Mouse (Mus musculus) heart, embryonic 13.5 days (tissue): ENCODE measurements around the gene Zfp940. TPM values are rescaled to one million over a fixed set of nuclear protein-coding genes. Genes with fewer than 3 reads are reported as not detected.
"Not testable (repeated sequence)": the region's sequence is repeated elsewhere in the genome, so short reads cannot be mapped to it uniquely, and the experiment has no call there.

Experiments
- ATAC-seq: fragments of 200-750 bp; cut with Nextera tagmentation; 2 replicates; pipeline ENCODE4 v1.8.0; 2017; ENCODE audit warnings: moderate TSS enrichment; ENCODE audit not compliant: insufficient number of reproducible peaks, low FRiP score, low TSS enrichment; ENCODE audit errors: extremely low read depth
- H3K27ac ChIP-seq: fragments of 300-500 bp; sonication (generic); replicated peaks from 2 replicates; pipeline ENCODE4 v1.5.1; 2015; ENCODE audit warnings: moderate library complexity, mild to moderate bottlenecking, inconsistent platforms
- H3K27me3 ChIP-seq: fragments of 300-500 bp; sonication (generic); replicated peaks from 2 replicates; pipeline ENCODE4 v1.6.1; 2015; ENCODE audit warnings: mild to moderate bottlenecking, inconsistent platforms
- H3K36me3 ChIP-seq: fragments of 300-500 bp; sonication (generic); 2 replicates; pipeline ENCODE4 v1.6.1; 2015; ENCODE audit warnings: mild to moderate bottlenecking, inconsistent platforms
- H3K4me1 ChIP-seq: fragments of 300-500 bp; sonication (generic); 2 replicates; pipeline ENCODE4 v1.6.1; 2015; ENCODE audit warnings: inconsistent platforms
- H3K4me2 ChIP-seq: fragments of 300-500 bp; sonication (generic); 2 replicates; pipeline ENCODE4 v1.6.1; 2015; ENCODE audit warnings: inconsistent platforms, mild to moderate bottlenecking, moderate library complexity
- H3K4me3 ChIP-seq: fragments of 300-500 bp; sonication (generic); 2 replicates; pipeline ENCODE4 v1.5.1; 2015; ENCODE audit warnings: moderate library complexity, mild to moderate bottlenecking, inconsistent platforms
- H3K9ac ChIP-seq: fragments of 300-500 bp; sonication (generic); 2 replicates; pipeline ENCODE4 v1.6.1; 2015; ENCODE audit warnings: inconsistent platforms, mild to moderate bottlenecking, moderate library complexity
- H3K9me3 ChIP-seq: fragments of 300-500 bp; sonication (generic); 2 replicates; pipeline ENCODE4 v1.6.1; 2016; ENCODE audit warnings: inconsistent platforms
- WGBS: fragments of 180-500 bp; shearing (Covaris S2); methylation state at CpG from one replicate; pipeline ENCODE4 v1.1.7; 2015; ENCODE audit warnings: mixed read lengths; 5-methylcytosine and 5-hydroxymethylcytosine counted together
- polyA plus RNA-seq: library from polyadenylated mRNA; unstranded; fragments of >200 nt; fragmentation: Nextera tagmentation; extraction: Ambion mirVana; gene quantifications from 2 replicates; pipeline ENCODE4 v1.2.1, GENCODE M21; 2015

The Zfp940 gene
- 1.7 and 1.9 TPM in 2 replicates for polyA plus RNA-seq

- no peaks in the 10 kb centered on the region for H3K9me3 ChIP-seq
- peak within 1 kb of the TSS; percentile 55 for H3K4me3 ChIP-seq
- H3K4me2 ChIP-seq = peak within 1 kb of the TSS; percentile 69
- peaks cover 5% of the 10 kb centered on the region; the same call in 1 of the 2 replicates for H3K4me1 ChIP-seq
- no peaks in the 10 kb centered on the region for H3K27me3 ChIP-seq
- H3K27ac ChIP-seq = no peak within 1 kb of the TSS
- peaks cover 18% of the 10 kb centered on the region; the same call in 1 of the 2 replicates for H3K36me3 ChIP-seq
- WGBS = 1% methylated on average over 21 of the region's 21 CpGs
- H3K9ac ChIP-seq = peak within 1 kb of the TSS; percentile 67
- ATAC-seq = peak; percentile 88
These were observed at the start of gene Zfp940 for GRCm38 (mm10) chr7:29853219-29853842. Gene Zfp940 (minus strand): TSS chr7:29853669.

GRCm38 (mm10) chr7:29898351-29898750, 44.9 kb upstream of the Zfp940 start:
- ATAC-seq = no peak
- no peak overlapping the region for H3K27ac ChIP-seq
- no peak overlapping the region for H3K9ac ChIP-seq
- no peaks in the 10 kb centered on the region for H3K27me3 ChIP-seq
- WGBS = 90% methylated on average over 4 of the region's 4 CpGs
- H3K4me1 ChIP-seq = no peaks in the 10 kb centered on the region
- peaks cover 36% of the 10 kb centered on the region for H3K9me3 ChIP-seq
- no peak overlapping the region for H3K4me3 ChIP-seq
- H3K4me2 ChIP-seq = no peak overlapping the region
- H3K36me3 ChIP-seq = peaks cover 96% of the 10 kb centered on the region

DNA sequence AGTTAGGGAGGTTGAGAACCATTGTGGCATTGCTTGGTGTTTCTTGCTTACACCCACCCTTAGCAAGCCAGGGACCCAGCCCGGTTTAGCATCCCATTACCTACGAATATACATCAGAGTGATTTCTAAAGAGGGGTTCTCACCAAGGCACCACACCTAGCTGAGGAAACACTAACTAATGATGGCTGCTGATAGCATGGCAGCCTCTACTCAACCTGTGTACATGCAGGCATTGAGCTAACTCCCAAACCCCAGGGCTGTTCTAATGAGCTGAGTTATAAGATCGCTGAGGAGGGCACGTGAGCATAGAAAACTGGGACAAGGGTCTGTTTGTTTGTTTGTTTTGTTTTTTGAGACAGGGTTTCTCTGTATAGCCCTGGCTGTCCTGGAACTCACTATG, 39.3 kb upstream of the Zfp940 start:
- ATAC-seq = no peak

DNA sequence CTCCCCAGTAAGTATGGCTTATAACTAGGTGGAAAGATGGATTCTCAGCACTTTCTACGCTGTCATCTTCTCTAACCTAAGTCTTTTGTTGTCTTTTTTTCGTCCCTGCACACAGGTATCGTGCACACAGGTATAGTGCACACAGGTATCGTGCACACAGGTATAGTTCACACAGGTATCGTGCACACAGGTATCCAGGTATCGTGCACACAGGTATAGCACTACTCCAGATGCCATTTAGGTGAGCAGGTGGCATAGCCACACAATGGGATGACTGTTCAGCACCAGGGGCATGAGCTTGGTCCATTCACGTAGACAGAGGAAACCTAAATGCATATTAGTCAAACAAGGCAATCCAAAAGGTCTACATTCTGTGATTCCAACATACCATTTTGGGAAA, 37.0 kb upstream of the Zfp940 start:
- peaks cover 74% of the 10 kb centered on the region for H3K9me3 ChIP-seq
- H3K36me3 ChIP-seq = peaks cover 57% of the 10 kb centered on the region
- no peaks in the 10 kb centered on the region for H3K27me3 ChIP-seq
- H3K9ac ChIP-seq = no peak overlapping the region
- 91% methylated on average over 7 of the region's 7 CpGs for WGBS
- no peak overlapping the region for H3K4me3 ChIP-seq
- H3K4me1 ChIP-seq = no peaks in the 10 kb centered on the region
- ATAC-seq = no peak
- H3K27ac ChIP-seq = no peak overlapping the region
- H3K4me2 ChIP-seq = no peak overlapping the region

More for the DNA sequence above, 39.3 kb upstream of the Zfp940 start:
- H3K36me3 ChIP-seq = peaks cover 79% of the 10 kb centered on the region
- H3K27ac ChIP-seq = no peak overlapping the region
- no peaks in the 10 kb centered on the region for H3K4me1 ChIP-seq
- WGBS = 94% methylated on average over 4 of the region's 4 CpGs
- no peak overlapping the region for H3K9ac ChIP-seq
- no peaks in the 10 kb centered on the region for H3K27me3 ChIP-seq
- no peak overlapping the region for H3K4me3 ChIP-seq
- H3K9me3 ChIP-seq = peaks cover 60% of the 10 kb centered on the region
- no peak overlapping the region for H3K4me2 ChIP-seq

GRCm38 (mm10) chr7:29880916-29881315, 27.4 kb upstream of the Zfp940 start:
- no peak for ATAC-seq
- Histone ChIP-seq H3K27me3 (no peaks in the 10 kb centered on the region), H3K4me1 (no peaks in the 10 kb centered on the region), H3K9me3 (peaks cover 41% of the 10 kb centered on the region), H3K27ac (no peak overlapping the region), H3K4me3 (no peak overlapping the region), H3K36me3 (peaks cover 20% of the 10 kb centered on the region), H3K4me2 (no peak overlapping the region), H3K9ac (no peak overlapping the region)
- 79% methylated on average over 7 of the region's 7 CpGs for WGBS

GRCm38 (mm10) chr7:29880056-29880455, 26.6 kb upstream of the Zfp940 start:
- Histone ChIP-seq H3K27me3 (no peaks in the 10 kb centered on the region), H3K4me2 (no peak overlapping the region), H3K36me3 (peaks cover 28% of the 10 kb centered on the region), H3K9ac (no peak overlapping the region), H3K4me1 (no peaks in the 10 kb centered on the region), H3K9me3 (peaks cover 43% of the 10 kb centered on the region), H3K27ac (no peak overlapping the region), H3K4me3 (no peak overlapping the region)
- 80% methylated on average over 7 of the region's 7 CpGs for WGBS
- no peak for ATAC-seq

DNA sequence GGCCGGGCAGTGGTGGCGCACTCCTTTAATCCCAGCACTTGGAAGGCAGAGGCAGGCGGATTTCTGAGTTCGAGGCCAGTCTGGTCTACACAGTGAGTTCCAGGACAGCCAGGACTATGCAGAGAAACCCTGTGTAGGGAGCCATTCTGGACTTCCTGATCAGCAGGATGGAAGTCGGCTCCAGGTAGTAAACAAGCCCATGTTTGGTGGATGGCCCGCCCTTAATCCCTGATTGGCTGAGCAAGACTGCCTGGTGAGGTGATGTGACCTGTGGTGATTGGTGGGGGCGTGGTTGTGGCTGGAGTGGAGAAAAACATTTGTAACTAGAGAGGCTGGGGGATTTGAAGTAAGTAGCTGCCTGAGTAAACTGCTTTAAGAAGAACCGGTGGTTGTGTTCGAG, 24.1 kb upstream of the Zfp940 start:
- 92% methylated on average over 9 of the region's 9 CpGs for WGBS
- H3K9ac ChIP-seq, H3K4me2 ChIP-seq, H3K4me3 ChIP-seq, H3K27ac ChIP-seq, H3K27me3 ChIP-seq, ATAC-seq, H3K4me1 ChIP-seq: not testable (repeated sequence)
- H3K9me3 ChIP-seq = peaks cover 41% of the 10 kb centered on the region
- peaks cover 50% of the 10 kb centered on the region for H3K36me3 ChIP-seq

GRCm38 (mm10) chr7:29874256-29874655, 20.8 kb upstream of the Zfp940 start:
- Histone ChIP-seq H3K4me1 (no peaks in the 10 kb centered on the region), H3K9me3 (peaks cover 58% of the 10 kb centered on the region), H3K27ac (no peak overlapping the region), H3K36me3 (peaks cover 61% of the 10 kb centered on the region), H3K4me2 (no peak overlapping the region), H3K4me3 (no peak overlapping the region), H3K9ac (no peak overlapping the region), H3K27me3 (no peaks in the 10 kb centered on the region)
- 90% methylated on average over 10 of the region's 10 CpGs for WGBS
- no peak for ATAC-seq

- Histone ChIP-seq H3K27me3 (no peaks in the 10 kb centered on the region), H3K9ac (no peak overlapping the region), H3K4me1 (peaks cover 7% of the 10 kb centered on the region), H3K27ac (no peak overlapping the region), H3K36me3 (peaks cover 5% of the 10 kb centered on the region; the same call in 1 of the 2 replicates), H3K9me3 (no peaks in the 10 kb centered on the region), H3K4me2 (no peak overlapping the region), H3K4me3 (no peak overlapping the region)
- no peak; the same call in 1 of the 2 replicates for ATAC-seq
- WGBS = 85% methylated on average over 7 of the region's 7 CpGs
These were observed 8.2 kb upstream of the Zfp940 start for GRCm38 (mm10) chr7:29861660-29862059.

DNA sequence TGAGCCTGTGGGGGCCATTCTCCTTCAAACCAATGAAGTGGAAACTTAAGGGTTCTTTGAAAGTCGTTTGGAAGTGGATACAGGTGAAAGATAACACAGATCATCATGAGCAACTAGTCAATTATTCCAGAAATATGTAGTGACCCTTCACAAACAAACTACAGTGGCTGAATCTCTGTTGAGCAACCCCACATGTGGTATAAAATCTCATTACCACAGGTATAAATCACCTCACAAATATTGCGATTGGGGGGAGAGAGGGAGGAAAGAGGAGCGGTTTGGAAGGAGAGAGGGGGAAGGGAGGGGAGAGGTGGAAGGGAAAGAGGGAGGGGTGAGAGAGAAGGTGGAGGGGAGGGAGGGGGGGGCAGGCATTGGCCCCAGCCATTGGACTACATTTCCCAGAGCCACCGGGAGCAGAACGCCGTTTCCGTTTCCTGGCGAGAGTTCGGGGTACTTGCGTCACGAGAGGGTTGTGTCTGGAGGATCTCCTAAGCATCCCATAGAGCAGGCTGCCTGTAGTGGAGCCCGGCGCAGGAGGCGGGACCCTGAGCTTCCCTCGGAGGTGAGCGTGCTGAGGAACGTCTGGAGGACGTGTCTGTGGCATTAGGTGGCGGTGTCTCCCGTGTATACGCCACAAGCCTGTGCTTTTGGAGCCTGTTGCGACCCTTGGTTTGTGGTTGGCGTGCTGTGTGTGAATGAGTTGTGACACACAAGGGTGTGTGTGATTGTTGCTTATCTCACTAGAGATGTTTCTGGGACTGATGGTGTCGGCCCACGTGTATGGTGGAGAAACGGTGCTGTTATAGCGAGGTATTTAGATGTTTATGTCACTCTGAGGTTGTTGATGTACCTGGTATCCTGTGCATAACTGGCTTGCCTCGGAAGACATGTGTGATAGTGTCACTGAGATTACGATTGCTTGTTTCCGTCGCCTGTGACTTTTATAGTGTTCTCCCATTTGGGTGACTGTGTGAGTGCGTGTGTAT, 6.4 kb upstream of the Zfp940 start, which contains the start of gene Zfp420:
Gene Zfp420, plus strand, starts transcription at position 448 of the 986 bp plus-strand sequence.
- H3K27ac ChIP-seq = peak within 1 kb of the TSS; percentile 39; the same call in 1 of the 2 replicates
- H3K9me3 ChIP-seq = no peaks in the 10 kb centered on the region
- peak; percentile 91 for ATAC-seq
- 3% methylated on average over 32 of the region's 32 CpGs for WGBS
- H3K4me3 ChIP-seq = peak within 1 kb of the TSS; percentile 72
- peaks cover 7% of the 10 kb centered on the region for H3K4me1 ChIP-seq
- peaks cover 5% of the 10 kb centered on the region; the same call in 1 of the 2 replicates for H3K36me3 ChIP-seq
- H3K9ac ChIP-seq = peak within 1 kb of the TSS; percentile 85
- H3K4me2 ChIP-seq = peak within 1 kb of the TSS; percentile 89
- H3K27me3 ChIP-seq = no peaks in the 10 kb centered on the region

GRCm38 (mm10) chr7:29852831-29853218, 644 bp downstream of the Zfp940 start:
- no peaks in the 10 kb centered on the region for H3K27me3 ChIP-seq
- no peak for ATAC-seq
- WGBS = 45% methylated on average over 9 of the region's 9 CpGs
- peaks cover 21% of the 10 kb centered on the region; the same call in 1 of the 2 replicates for H3K36me3 ChIP-seq
- no peaks in the 10 kb centered on the region for H3K9me3 ChIP-seq
- H3K9ac ChIP-seq = peak overlapping the region; percentile 67
- peak overlapping the region; percentile 55 for H3K4me3 ChIP-seq
- H3K27ac ChIP-seq = no peak overlapping the region
- H3K4me1 ChIP-seq = peaks cover 5% of the 10 kb centered on the region; the same call in 1 of the 2 replicates
- peak overlapping the region; percentile 69 for H3K4me2 ChIP-seq
